Mouse (Mus musculus) liver, postnatal 0 days (tissue): Measurements from ENCODE around the gene Hao2.

ENCODE experiments used
- CTCF ChIP-seq: sonication (generic); IDR thresholded peaks from 2 replicates; pipeline ENCODE4 v1.5.1; 2016; ENCODE audit warnings: antibody characterized with exemption, low read depth
- EP300 ChIP-seq: IDR thresholded peaks from 2 replicates; pipeline ENCODE4 v1.6.1; 2016; ENCODE audit warnings: antibody characterized with exemption, low read depth, mild to moderate bottlenecking

DNA sequence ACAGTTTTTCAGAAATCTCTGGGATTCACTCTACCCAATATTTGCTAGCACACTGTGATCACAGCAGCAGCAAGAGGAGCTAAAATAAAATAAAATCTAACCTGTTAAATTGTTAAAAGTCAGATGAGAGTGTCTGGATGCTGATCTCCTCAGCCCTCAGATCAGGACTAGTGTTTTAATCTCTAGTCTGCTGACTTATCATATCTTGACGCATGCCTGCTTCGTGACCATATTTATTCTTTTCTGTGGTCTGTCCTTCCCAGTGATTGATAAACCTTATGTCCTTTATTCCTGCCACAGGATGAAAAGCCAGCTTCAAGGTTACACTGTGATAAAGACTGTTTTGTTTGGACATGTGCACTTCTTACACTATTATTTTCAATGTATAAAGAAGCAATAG lies 35.0 kb downstream of the Hao2 start:
- TF ChIP-seq CTCF (no peak), EP300 (no peak)
